Mouse (Mus musculus) ES-E14 (cell line): ENCODE results near the gene C530008M17Rik. TPM values are rescaled to one million over a fixed set of nuclear protein-coding genes. Genes with fewer than 3 reads are reported as not detected.
A peak's percentile ranks its signal among the peaks of the same experiment; 100 is the strongest.

ENCODE experiments used
- DNase-seq: peaks from one replicate; pipeline ENCODE4 v3.0.0-alpha.2; 2013; ENCODE audit warnings: low read depth, low spot score
- H3K27ac ChIP-seq: 2 replicates; pipeline ENCODE4 v1.5.1; 2012; ENCODE audit warnings: low read depth, mild to moderate bottlenecking, low read length, moderate library complexity, mixed read lengths; ENCODE audit not compliant: poor library complexity, insufficient read depth, severe bottlenecking
- H3K36me3 ChIP-seq: 2 replicates; pipeline ENCODE4 v1.6.1; 2012; ENCODE audit warnings: mild to moderate bottlenecking, low read length, moderate library complexity, mixed read lengths; ENCODE audit not compliant: control insufficient read depth, poor library complexity, insufficient read depth, severe bottlenecking
- H3K4me1 ChIP-seq, 2 experiments: fragments of 150-350 bp in 1 of 2; sonication (generic) in 1 of 2; 2 replicates each; pipeline ENCODE4 v1.6.1; 2012; ENCODE audit warnings: low read length in 2 of 2, mild to moderate bottlenecking in 1 of 2, mixed read lengths in 1 of 2; ENCODE audit not compliant: control insufficient read depth in 2 of 2, insufficient read depth in 2 of 2, poor library complexity in 1 of 2
- H3K4me3 ChIP-seq, 2 experiments: fragments of 150-350 bp in 1 of 2; sonication (generic) in 1 of 2; 2 replicates each; pipeline ENCODE4 v1.5.1; 2012; ENCODE audit warnings: low read length in 2 of 2, low read depth in 1 of 2, mild to moderate bottlenecking in 1 of 2, mixed read lengths in 1 of 2; ENCODE audit not compliant: insufficient read depth in 1 of 2, poor library complexity in 1 of 2, severe bottlenecking in 1 of 2
- H3K9ac ChIP-seq: 2 replicates; pipeline ENCODE4 v1.6.1; 2012; ENCODE audit warnings: low read depth, mild to moderate bottlenecking, low read length, mixed read lengths; ENCODE audit not compliant: poor library complexity, insufficient read depth, severe bottlenecking
- H3K9me3 ChIP-seq: fragments of 150-350 bp; sonication (generic); 2 replicates; pipeline ENCODE4 v1.6.1; 2012; ENCODE audit warnings: low read depth, mild to moderate bottlenecking, low read length; ENCODE audit not compliant: control insufficient read depth, insufficient read depth
- CHD2 ChIP-seq: IDR thresholded peaks from 2 replicates; pipeline ENCODE4 v1.6.1; 2014; ENCODE audit warnings: mild to moderate bottlenecking, low read depth, low read length, inconsistent platforms
- HCFC1 ChIP-seq: IDR thresholded peaks from 2 replicates; pipeline ENCODE4 v1.6.1; 2012; ENCODE audit warnings: low read length, inconsistent platforms, borderline replicate concordance; ENCODE audit not compliant: insufficient read depth
- MAFK ChIP-seq: IDR thresholded peaks from 2 replicates; pipeline ENCODE4 v1.6.1; 2014; ENCODE audit warnings: mild to moderate bottlenecking, low read depth, low read length, inconsistent platforms; ENCODE audit not compliant: insufficient read depth
- ZC3H11A ChIP-seq: IDR thresholded peaks from 2 replicates; pipeline ENCODE4 v1.6.1; 2012; ENCODE audit warnings: low read depth, mild to moderate bottlenecking, inconsistent platforms, low read length, borderline replicate concordance
- ZNF384 ChIP-seq: IDR thresholded peaks from 2 replicates; pipeline ENCODE4 v1.6.1; 2012; ENCODE audit warnings: low read depth, low read length, inconsistent platforms
- in situ Hi-C, 2 experiments: fragments of 600-800 bp; cut with MboI; formaldehyde crosslinking; loops; one replicate each; pipeline ENCODE4 v1.15.1; 2025; ENCODE audit warnings: low sequenced_read_pairs in 2 of 2, inconsistent platforms in 1 of 2; ENCODE audit not compliant: unreplicated experiment in 2 of 2
- total RNA-seq: library from RNA; depleted of rRNA; stranded (reverse); fragments of 300-350 nt; gene quantifications from 2 replicates; pipeline ENCODE4 v1.2.3, GENCODE M21; 2012

Gene C530008M17Rik
- total RNA-seq, 1 experiment = 1.1 TPM

GRCm38 (mm10) chr5:76697536-76697935 is 41.2 kb downstream of the C530008M17Rik start:
- DNase-seq = no peak
- no peak overlapping the region for H3K4me3 ChIP-seq
- no peak overlapping the region for H3K9ac ChIP-seq
- H3K4me1 ChIP-seq = no peaks in the 10 kb centered on the region
- TF ChIP-seq HCFC1 = no peak
- TF ChIP-seq ZNF384 = no peak
- no peak for TF ChIP-seq ZC3H11A
- TF ChIP-seq CHD2 = no peak
- no peak for TF ChIP-seq MAFK
- in situ Hi-C loops = no loop called here
- H3K9me3 ChIP-seq = no peaks in the 10 kb centered on the region
- no peaks in the 10 kb centered on the region for H3K36me3 ChIP-seq
- H3K27ac ChIP-seq = no peak overlapping the region

GRCm38 (mm10) chr5:76698187-76698586 is 41.9 kb downstream of the C530008M17Rik start:
- Histone ChIP-seq H3K27ac (no peak overlapping the region), H3K4me1 (no peaks in the 10 kb centered on the region), H3K4me3 (no peak overlapping the region), H3K9ac (no peak overlapping the region), H3K36me3 (no peaks in the 10 kb centered on the region), H3K9me3 (no peaks in the 10 kb centered on the region)
- no peak for DNase-seq
- in situ Hi-C loops = no loop called here
- no peak for TF ChIP-seq ZNF384
- TF ChIP-seq CHD2 = no peak
- no peak for TF ChIP-seq ZC3H11A
- TF ChIP-seq MAFK = no peak
- TF ChIP-seq HCFC1 = no peak

GRCm38 (mm10) chr5:76701127-76701853 is 45.0 kb downstream of the C530008M17Rik start:
- Histone ChIP-seq H3K4me3 (no peak overlapping the region), H3K9ac (no peak overlapping the region), H3K9me3 (no peaks in the 10 kb centered on the region), H3K4me1 (no peaks in the 10 kb centered on the region), H3K27ac (no peak overlapping the region), H3K36me3 (no peaks in the 10 kb centered on the region)
- in situ Hi-C loops = no loop called here
- no peak for DNase-seq
- no peak for TF ChIP-seq ZNF384
- no peak for TF ChIP-seq CHD2
- TF ChIP-seq MAFK = no peak
- TF ChIP-seq HCFC1 = no peak

- no peaks in the 10 kb centered on the region for H3K36me3 ChIP-seq
- in situ Hi-C loops = no loop called here
- no peak for TF ChIP-seq CHD2
- no peak for TF ChIP-seq ZC3H11A
- TF ChIP-seq MAFK = no peak
- TF ChIP-seq ZNF384 = no peak
- TF ChIP-seq HCFC1 = no peak
- H3K4me3 ChIP-seq = no peak overlapping the region
- no peak for DNase-seq
- H3K27ac ChIP-seq = no peak overlapping the region
- no peaks in the 10 kb centered on the region for H3K4me1 ChIP-seq
- H3K9ac ChIP-seq = no peak overlapping the region
- no peaks in the 10 kb centered on the region for H3K9me3 ChIP-seq
These were observed 45.8 kb downstream of the C530008M17Rik start for GRCm38 (mm10) chr5:76702104-76702503.

- H3K9me3 ChIP-seq = no peaks in the 10 kb centered on the region
- no peaks in the 10 kb centered on the region for H3K36me3 ChIP-seq
- in situ Hi-C loops = no loop called here
- H3K4me3 ChIP-seq = peak overlapping the region in 1 of 2 experiments; percentile 50; a peak in 2 of 4 replicates
- no peaks in the 10 kb centered on the region for H3K4me1 ChIP-seq
- no peak for TF ChIP-seq CHD2
- no peak for TF ChIP-seq HCFC1
- no peak for TF ChIP-seq MAFK
- no peak for TF ChIP-seq ZC3H11A
- no peak overlapping the region for H3K9ac ChIP-seq
- peak; percentile 20 for DNase-seq
- no peak overlapping the region for H3K27ac ChIP-seq
These were observed 46.3 kb downstream of the C530008M17Rik start for GRCm38 (mm10) chr5:76702646-76703045.
